Mouse (Mus musculus) midbrain, embryonic 15.5 days (tissue): ENCODE data around the gene Srsf7. TPM values are rescaled to one million over a fixed set of nuclear protein-coding genes. Genes with fewer than 3 reads are reported as not detected.
"Not testable (repeated sequence)": the region's sequence is repeated elsewhere in the genome, so short reads cannot be mapped to it uniquely, and the experiment has no call there.

Source experiments
- ATAC-seq: fragments of 200-750 bp; cut with Nextera tagmentation; replicated peaks from 2 replicates; pipeline ENCODE4 v1.8.0; 2017; ENCODE audit warnings: moderate TSS enrichment
- H3K27ac ChIP-seq: fragments of 300-500 bp; sonication (generic); 2 replicates; pipeline ENCODE4 v1.5.1; 2015; ENCODE audit warnings: mild to moderate bottlenecking, inconsistent platforms
- H3K27me3 ChIP-seq: fragments of 300-500 bp; sonication (generic); replicated peaks from 2 replicates; pipeline ENCODE4 v1.6.1; 2015; ENCODE audit warnings: inconsistent platforms
- H3K36me3 ChIP-seq: fragments of 300-500 bp; sonication (generic); replicated peaks from 2 replicates; pipeline ENCODE4 v1.6.1; 2015; ENCODE audit warnings: inconsistent platforms
- H3K4me1 ChIP-seq: fragments of 300-500 bp; sonication (generic); 2 replicates; pipeline ENCODE4 v1.6.1; 2015; ENCODE audit warnings: inconsistent platforms
- H3K4me2 ChIP-seq: fragments of 300-500 bp; sonication (generic); 2 replicates; pipeline ENCODE4 v1.6.1; 2015; ENCODE audit warnings: inconsistent platforms, mild to moderate bottlenecking, moderate library complexity
- H3K4me3 ChIP-seq: fragments of 300-500 bp; sonication (generic); 2 replicates; pipeline ENCODE4 v1.5.1; 2015; ENCODE audit warnings: mild to moderate bottlenecking, inconsistent platforms
- H3K9ac ChIP-seq: fragments of 300-500 bp; sonication (generic); 2 replicates; pipeline ENCODE4 v1.6.1; 2015; ENCODE audit warnings: mild to moderate bottlenecking, inconsistent platforms
- H3K9me3 ChIP-seq: fragments of 300-500 bp; sonication (generic); 2 replicates; pipeline ENCODE4 v1.6.1; 2016; ENCODE audit warnings: inconsistent platforms
- WGBS: fragments of 180-500 bp; shearing (Covaris S2); methylation state at CpG from one replicate; pipeline ENCODE4 v1.1.7; 2015; ENCODE audit warnings: mixed read lengths; 5-methylcytosine and 5-hydroxymethylcytosine counted together
- polyA plus RNA-seq: library from polyadenylated mRNA; unstranded; fragments of >200 nt; fragmentation: Nextera tagmentation; extraction: Ambion mirVana; gene quantifications from 2 replicates; pipeline ENCODE4 v1.2.1, GENCODE M21; 2015

Srsf7 gene
- polyA plus RNA-seq, 1 experiment from 2014 or later: 424 TPM

- Histone ChIP-seq H3K9ac (no peak overlapping the region), H3K27me3 (no peaks in the 10 kb centered on the region), H3K4me1 (no peaks in the 10 kb centered on the region), H3K9me3 (no peaks in the 10 kb centered on the region), H3K27ac (no peak overlapping the region), H3K4me3 (no peak overlapping the region), H3K4me2 (no peak overlapping the region), H3K36me3 (no peaks in the 10 kb centered on the region)
- ATAC-seq: peak; percentile 79
These were observed 26.6 kb downstream of the Srsf7 start for GRCm38 (mm10) chr17:80180468-80180867.

DNA sequence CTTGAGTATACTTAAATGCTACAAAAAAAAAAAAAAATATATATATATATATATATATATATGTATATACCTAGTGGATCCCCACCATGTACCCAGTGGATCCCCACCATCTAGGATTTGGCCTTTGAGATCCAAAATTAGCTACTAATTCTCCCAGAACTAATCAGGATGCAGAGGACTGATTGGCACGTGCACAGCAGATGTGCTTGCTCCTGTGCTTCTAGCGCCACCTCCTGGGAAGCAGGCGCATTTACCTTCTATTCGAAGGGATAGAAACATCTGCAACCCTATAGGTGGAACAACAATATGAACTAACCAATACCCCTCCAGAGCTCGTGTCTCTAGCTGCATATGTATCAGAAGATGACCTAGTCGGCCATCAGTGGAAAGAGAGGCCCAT, 27.1 kb downstream of the Srsf7 start:
- Histone ChIP-seq H3K4me3 (no peak overlapping the region), H3K9ac (no peak overlapping the region), H3K27ac (no peak overlapping the region), H3K27me3 (no peaks in the 10 kb centered on the region), H3K4me1 (no peaks in the 10 kb centered on the region), H3K36me3 (no peaks in the 10 kb centered on the region), H3K4me2 (no peak overlapping the region), H3K9me3 (no peaks in the 10 kb centered on the region)
- ATAC-seq: peak; percentile 88
- WGBS: 2% methylated on average over 6 of the region's 6 CpGs

GRCm38 (mm10) chr17:80178846-80179245, 28.3 kb downstream of the Srsf7 start:
- WGBS: 100% methylated on average over 3 of the region's 3 CpGs
- H3K27ac ChIP-seq, H3K36me3 ChIP-seq, H3K9me3 ChIP-seq, H3K4me2 ChIP-seq, H3K4me1 ChIP-seq, H3K27me3 ChIP-seq, ATAC-seq, H3K4me3 ChIP-seq, H3K9ac ChIP-seq: not testable (repeated sequence)

DNA sequence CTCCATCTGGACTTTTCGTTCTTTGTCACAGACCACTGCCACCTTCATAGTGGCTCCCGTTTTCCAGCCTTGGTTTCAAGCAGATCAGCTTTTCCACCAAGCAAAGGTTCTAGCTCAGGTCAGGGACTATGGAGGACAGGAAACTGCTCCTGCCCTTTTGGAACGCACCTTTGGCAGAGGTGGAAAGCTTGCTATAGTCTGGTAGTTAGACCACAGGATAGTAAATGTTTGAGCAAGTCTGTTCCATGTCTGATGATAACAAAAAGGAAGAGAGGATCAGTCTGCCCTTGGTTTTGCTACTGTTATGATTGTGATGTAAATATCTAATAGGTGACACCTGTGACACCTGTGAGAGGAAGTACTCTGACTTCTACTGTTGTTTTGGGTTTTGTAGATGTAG, 31.1 kb downstream of the Srsf7 start:
- Histone ChIP-seq H3K27ac (no peak overlapping the region), H3K4me3 (no peak overlapping the region), H3K4me2 (no peak overlapping the region), H3K27me3 (no peaks in the 10 kb centered on the region), H3K9ac (no peak overlapping the region), H3K36me3 (no peaks in the 10 kb centered on the region), H3K4me1 (no peaks in the 10 kb centered on the region), H3K9me3 (no peaks in the 10 kb centered on the region)
- 91% methylated on average over 3 of the region's 3 CpGs for WGBS
- ATAC-seq: no peak

- Histone ChIP-seq H3K4me3 (no peak overlapping the region), H3K9ac (no peak overlapping the region), H3K9me3 (no peaks in the 10 kb centered on the region), H3K4me1 (no peaks in the 10 kb centered on the region), H3K27ac (no peak overlapping the region), H3K4me2 (no peak overlapping the region), H3K36me3 (no peaks in the 10 kb centered on the region), H3K27me3 (no peaks in the 10 kb centered on the region)
- no peak for ATAC-seq
- 61% methylated on average over 4 of the region's 4 CpGs for WGBS
These were observed 31.7 kb downstream of the Srsf7 start for GRCm38 (mm10) chr17:80175386-80175739.

- no peak for ATAC-seq
- no peaks in the 10 kb centered on the region for H3K4me1 ChIP-seq
- H3K9ac ChIP-seq: no peak overlapping the region
- H3K27ac ChIP-seq: no peak overlapping the region
- no peaks in the 10 kb centered on the region for H3K36me3 ChIP-seq
- no peaks in the 10 kb centered on the region for H3K9me3 ChIP-seq
- H3K27me3 ChIP-seq: no peaks in the 10 kb centered on the region
- WGBS: 82% methylated on average over 19 of the region's 19 CpGs
- no peak overlapping the region for H3K4me2 ChIP-seq
- H3K4me3 ChIP-seq: no peak overlapping the region
These were observed 32.3 kb downstream of the Srsf7 start for GRCm38 (mm10) chr17:80174699-80175385.

GRCm38 (mm10) chr17:80174146-80174545, 33.0 kb downstream of the Srsf7 start:
- ATAC-seq: no peak
- H3K9me3 ChIP-seq: no peaks in the 10 kb centered on the region
- H3K4me1 ChIP-seq: peaks cover 1% of the 10 kb centered on the region
- H3K4me2 ChIP-seq: no peak overlapping the region
- H3K4me3 ChIP-seq: no peak overlapping the region
- no peaks in the 10 kb centered on the region for H3K27me3 ChIP-seq
- 86% methylated on average over 3 of the region's 3 CpGs for WGBS
- H3K36me3 ChIP-seq: no peaks in the 10 kb centered on the region
- H3K9ac ChIP-seq: no peak overlapping the region
- H3K27ac ChIP-seq: no peak overlapping the region

DNA sequence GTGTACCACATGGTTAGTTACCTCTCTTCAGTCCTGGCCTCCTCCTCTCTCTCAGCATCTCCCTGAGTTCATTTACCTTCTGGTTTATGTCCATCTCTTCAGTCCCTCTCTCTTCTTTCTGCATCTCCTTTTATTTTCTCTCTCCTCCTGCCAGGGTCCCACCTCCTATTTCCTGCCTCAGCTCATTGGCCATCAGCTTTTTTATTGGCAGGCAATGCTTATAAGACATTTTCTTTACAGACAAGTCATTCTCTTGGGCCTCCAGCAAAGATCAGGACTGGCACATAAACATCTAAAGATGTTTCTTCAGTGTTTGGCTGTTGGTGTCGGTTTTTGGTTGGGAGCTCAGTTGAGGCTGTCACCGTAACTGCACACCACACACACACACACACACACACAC, 33.4 kb downstream of the Srsf7 start:
- H3K9ac ChIP-seq: no peak overlapping the region
- H3K27ac ChIP-seq: no peak overlapping the region
- 80% methylated on average over 2 of the region's 2 CpGs for WGBS
- H3K36me3 ChIP-seq: no peaks in the 10 kb centered on the region
- H3K4me2 ChIP-seq: no peak overlapping the region
- no peaks in the 10 kb centered on the region for H3K9me3 ChIP-seq
- H3K4me1 ChIP-seq: peaks cover 5% of the 10 kb centered on the region
- H3K4me3 ChIP-seq: no peak overlapping the region
- no peaks in the 10 kb centered on the region for H3K27me3 ChIP-seq
- no peak for ATAC-seq

DNA sequence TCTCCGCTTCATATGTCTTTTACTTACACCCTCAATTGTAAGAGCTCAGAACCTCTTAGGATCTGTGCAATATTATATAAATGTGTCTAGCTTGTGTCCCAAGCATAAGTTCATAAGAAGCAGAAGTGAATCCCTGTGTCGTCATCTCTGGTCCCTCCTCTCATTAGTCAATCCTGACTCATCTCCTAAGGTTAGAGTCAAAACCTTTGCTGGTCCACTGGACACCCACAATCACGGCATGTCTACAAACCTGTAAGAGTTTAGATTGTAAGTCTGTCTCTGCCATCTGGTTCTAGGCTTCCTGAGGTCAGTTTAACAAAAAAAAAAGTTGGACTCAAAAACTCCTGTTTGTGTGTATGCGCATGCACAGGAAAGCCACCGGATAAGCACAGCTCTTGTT, 34.3 kb downstream of the Srsf7 start:
- no peak overlapping the region for H3K9ac ChIP-seq
- no peaks in the 10 kb centered on the region for H3K27me3 ChIP-seq
- H3K4me2 ChIP-seq: no peak overlapping the region
- H3K9me3 ChIP-seq: no peaks in the 10 kb centered on the region
- H3K36me3 ChIP-seq: no peaks in the 10 kb centered on the region
- 95% methylated on average over 5 of the region's 5 CpGs for WGBS
- H3K4me3 ChIP-seq: no peak overlapping the region
- H3K4me1 ChIP-seq: peaks cover 15% of the 10 kb centered on the region
- no peak overlapping the region for H3K27ac ChIP-seq
- no peak for ATAC-seq

GRCm38 (mm10) chr17:80171948-80172347, 35.2 kb downstream of the Srsf7 start:
- Histone ChIP-seq H3K4me2 (no peak overlapping the region), H3K27me3 (no peaks in the 10 kb centered on the region), H3K27ac (no peak overlapping the region), H3K9ac (no peak overlapping the region), H3K9me3 (no peaks in the 10 kb centered on the region), H3K4me3 (no peak overlapping the region), H3K36me3 (no peaks in the 10 kb centered on the region), H3K4me1 (peaks cover 17% of the 10 kb centered on the region)
- 92% methylated on average over 4 of the region's 4 CpGs for WGBS
- ATAC-seq: no peak

DNA sequence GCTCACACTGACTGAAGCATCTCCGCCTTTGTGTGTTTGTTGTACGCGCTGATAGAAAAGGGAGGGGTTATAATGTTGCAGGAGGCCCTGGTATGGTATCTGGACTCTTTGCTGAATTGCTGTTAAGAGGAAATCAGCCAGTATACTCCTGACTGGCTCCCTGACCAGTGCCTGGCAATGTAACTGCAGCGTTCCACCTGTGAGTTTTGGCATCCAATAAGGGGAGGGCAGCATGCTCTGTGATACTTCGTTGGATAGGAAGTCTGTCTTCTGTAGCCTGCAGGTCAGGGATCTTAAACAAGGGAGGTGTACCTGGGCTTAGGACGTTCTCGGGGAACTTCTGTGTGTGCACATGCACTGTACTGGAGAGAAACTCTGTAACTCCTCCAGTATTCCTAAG, 36.2 kb downstream of the Srsf7 start:
- no peaks in the 10 kb centered on the region for H3K9me3 ChIP-seq

DNA sequence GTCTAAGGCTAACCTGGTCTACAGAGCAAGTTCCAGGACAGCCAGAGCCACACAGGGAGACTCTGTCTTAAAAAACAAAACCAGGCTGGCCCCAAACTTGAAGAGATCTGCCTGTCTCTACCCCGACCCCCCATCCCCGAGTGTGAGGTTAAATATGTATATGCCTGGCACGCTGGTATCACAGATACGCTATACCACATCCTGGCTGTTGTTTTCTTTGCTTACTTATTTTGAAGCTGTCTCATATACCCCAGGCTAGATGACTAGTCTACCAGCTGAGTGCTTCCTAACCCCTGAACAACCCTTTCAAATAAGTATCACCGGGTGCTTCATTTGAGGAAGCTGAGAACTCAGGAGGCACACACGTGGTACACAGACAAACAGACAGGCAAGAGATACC, 37.3 kb downstream of the Srsf7 start:
- ATAC-seq: no peak
- Histone ChIP-seq H3K27me3 (no peaks in the 10 kb centered on the region), H3K4me2 (no peak overlapping the region), H3K4me3 (no peak overlapping the region), H3K9ac (no peak overlapping the region), H3K27ac (no peak overlapping the region), H3K9me3 (no peaks in the 10 kb centered on the region), H3K4me1 (peaks cover 17% of the 10 kb centered on the region), H3K36me3 (no peaks in the 10 kb centered on the region)
- WGBS: 90% methylated on average over 6 of the region's 6 CpGs

More for the DNA sequence above, 36.2 kb downstream of the Srsf7 start:
- Histone ChIP-seq H3K4me3 (no peak overlapping the region), H3K27ac (no peak overlapping the region), H3K36me3 (no peaks in the 10 kb centered on the region), H3K9ac (no peak overlapping the region), H3K27me3 (no peaks in the 10 kb centered on the region), H3K4me2 (no peak overlapping the region), H3K4me1 (peaks cover 17% of the 10 kb centered on the region)
- 91% methylated on average over 7 of the region's 7 CpGs for WGBS
- no peak for ATAC-seq

- WGBS: 14% methylated on average over 16 of the region's 16 CpGs
- Histone ChIP-seq H3K4me1 (peaks cover 17% of the 10 kb centered on the region), H3K27ac (peak overlapping the region; percentile 88), H3K9me3 (no peaks in the 10 kb centered on the region), H3K36me3 (no peaks in the 10 kb centered on the region), H3K9ac (peak overlapping the region; percentile 22), H3K4me2 (peak overlapping the region; percentile 49), H3K27me3 (no peaks in the 10 kb centered on the region), H3K4me3 (peak overlapping the region; percentile 14)
- peak; percentile 91 for ATAC-seq
These were observed 38.5 kb downstream of the Srsf7 start for GRCm38 (mm10) chr17:80168425-80169182.
